Mouse (Mus musculus): Measurements from ENCODE around the gene Rsf1. TPM values are rescaled to one million over a fixed set of nuclear protein-coding genes. Genes with fewer than 3 reads are reported as not detected.

Rsf1 gene
- polyA plus RNA-seq, 1 experiment from 2014 or later, result 17.4 TPM

- no peak overlapping the region for H3K4me3 ChIP-seq (replicated peaks; ENCODE audit: low read length)
- H3K4me1 ChIP-seq (ENCODE audit: control insufficient read depth, insufficient read depth, low read length), result no peaks in the 10 kb centered on the region
- no peak overlapping the region for H3K27ac ChIP-seq (ENCODE audit: low read length)
- no peaks in the 10 kb centered on the region for H3K9me3 ChIP-seq (replicated peaks; ENCODE audit: control insufficient read depth, low read length)
- no peak overlapping the region for H3K4me2 ChIP-seq (ENCODE audit: low read depth, low read length)
- 78% methylated on average over 7 of the region's 7 CpGs for WGBS
- H3K27me3 ChIP-seq (ENCODE audit: control insufficient read depth, insufficient read depth, low read length), result no peaks in the 10 kb centered on the region
- H3K36me3 ChIP-seq (ENCODE audit: control insufficient read depth, insufficient read depth, low read length), result no peaks in the 10 kb centered on the region
- ATAC-seq (ENCODE audit: insufficient read depth, low FRiP score), result no peak
- H3K9ac ChIP-seq (ENCODE audit: low read length), result no peak overlapping the region
Measured at GRCm38 (mm10) chr7:97726080-97726479, 146.4 kb downstream of the Rsf1 start.

- Histone ChIP-seq H3K4me3 (replicated peaks; ENCODE audit: low read length) (no peak overlapping the region), H3K27me3 (ENCODE audit: control insufficient read depth, insufficient read depth, low read length) (no peaks in the 10 kb centered on the region), H3K27ac (ENCODE audit: low read length) (no peak overlapping the region), H3K36me3 (ENCODE audit: control insufficient read depth, insufficient read depth, low read length) (no peaks in the 10 kb centered on the region), H3K9me3 (replicated peaks; ENCODE audit: control insufficient read depth, low read length) (no peaks in the 10 kb centered on the region), H3K4me2 (ENCODE audit: low read depth, low read length) (no peak overlapping the region), H3K4me1 (ENCODE audit: control insufficient read depth, insufficient read depth, low read length) (no peaks in the 10 kb centered on the region), H3K9ac (ENCODE audit: low read length) (no peak overlapping the region)
- no peak for ATAC-seq (ENCODE audit: insufficient read depth, low FRiP score)
- 70% methylated on average over 7 of the region's 7 CpGs for WGBS
Measured at GRCm38 (mm10) chr7:97726778-97727177, 147.1 kb downstream of the Rsf1 start.

DNA sequence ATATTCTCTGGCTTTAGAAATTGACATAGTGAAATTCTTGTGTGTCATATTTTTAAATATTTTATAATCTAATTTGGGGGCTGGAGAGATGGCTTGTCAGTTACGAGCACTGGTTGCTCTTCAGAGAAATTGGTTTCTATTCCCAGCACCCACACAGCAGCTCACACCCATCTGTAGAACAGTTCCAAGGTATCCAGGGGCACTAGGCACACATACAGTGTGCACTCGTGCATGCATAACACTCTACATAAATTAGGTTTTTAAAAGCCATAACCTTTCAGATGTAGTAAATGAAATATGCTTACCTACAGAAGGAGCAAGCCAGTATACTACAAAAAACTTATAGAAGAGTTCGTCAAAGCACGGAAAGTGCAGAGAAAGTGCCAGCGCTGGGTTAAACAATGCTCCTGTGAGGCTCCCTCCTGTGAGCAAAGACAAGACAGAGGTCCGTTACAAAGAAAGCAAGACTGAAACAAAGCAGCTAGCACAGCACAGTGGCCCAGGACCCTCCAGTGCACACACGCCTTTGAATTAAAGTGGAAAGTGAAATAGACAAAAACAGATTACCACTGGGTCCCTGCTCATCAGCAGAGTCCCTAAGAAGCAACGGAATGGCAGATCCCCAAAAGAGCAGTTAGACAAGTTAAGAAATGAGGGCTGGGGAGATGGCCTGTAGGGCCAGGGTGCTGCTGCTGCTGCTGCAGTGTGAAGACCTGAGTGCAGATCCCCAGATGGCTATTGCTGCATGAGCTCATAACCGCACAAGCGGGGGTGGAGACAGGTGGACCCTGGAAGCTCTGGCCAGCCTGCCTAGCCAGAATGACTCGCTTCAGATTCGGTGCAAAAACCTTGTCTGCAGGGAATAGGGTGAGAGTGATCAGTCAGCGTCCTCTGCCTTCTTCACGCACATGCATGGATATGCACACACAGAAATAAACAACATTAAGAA lies 149.3 kb downstream of the Rsf1 start:
- H3K27me3 ChIP-seq (ENCODE audit: control insufficient read depth, insufficient read depth, low read length), result no peaks in the 10 kb centered on the region
- H3K9me3 ChIP-seq (replicated peaks; ENCODE audit: control insufficient read depth, low read length), result no peaks in the 10 kb centered on the region
- ATAC-seq (ENCODE audit: insufficient read depth, low FRiP score), result no peak
- H3K27ac ChIP-seq (ENCODE audit: low read length), result no peak overlapping the region
- H3K9ac ChIP-seq (ENCODE audit: low read length), result no peak overlapping the region
- 67% methylated on average over 14 of the region's 14 CpGs for WGBS
- no peaks in the 10 kb centered on the region for H3K4me1 ChIP-seq (ENCODE audit: control insufficient read depth, insufficient read depth, low read length)
- H3K4me3 ChIP-seq (replicated peaks; ENCODE audit: low read length), result no peak overlapping the region
- H3K4me2 ChIP-seq (ENCODE audit: low read depth, low read length), result no peak overlapping the region
- no peaks in the 10 kb centered on the region for H3K36me3 ChIP-seq (ENCODE audit: control insufficient read depth, insufficient read depth, low read length)

DNA sequence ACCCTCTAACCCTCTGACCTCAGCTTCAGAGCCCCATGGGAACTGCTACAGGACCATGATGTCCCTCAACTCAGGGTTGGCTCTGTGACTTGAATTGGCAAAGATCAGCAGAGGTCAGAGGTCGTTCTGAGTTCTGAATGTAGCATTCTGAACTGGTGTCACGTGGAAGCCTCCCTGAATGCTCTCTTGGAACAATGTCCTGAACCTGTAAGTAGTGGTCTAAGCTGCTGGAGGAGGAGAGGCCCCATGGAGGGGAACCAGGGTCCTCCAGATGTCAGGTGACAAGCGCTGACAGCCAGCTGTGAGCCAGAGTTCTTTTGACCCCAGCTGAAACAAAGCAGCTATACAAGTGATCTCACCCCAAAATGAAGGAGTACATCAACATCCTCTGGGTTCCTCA lies 150.7 kb downstream of the Rsf1 start:
- no peak overlapping the region for H3K27ac ChIP-seq (ENCODE audit: low read length)
- H3K9me3 ChIP-seq (replicated peaks; ENCODE audit: control insufficient read depth, low read length), result no peaks in the 10 kb centered on the region
- H3K4me2 ChIP-seq (ENCODE audit: low read depth, low read length), result no peak overlapping the region
- H3K9ac ChIP-seq (ENCODE audit: low read length), result no peak overlapping the region
- H3K4me1 ChIP-seq (ENCODE audit: control insufficient read depth, insufficient read depth, low read length), result no peaks in the 10 kb centered on the region
- no peaks in the 10 kb centered on the region for H3K36me3 ChIP-seq (ENCODE audit: control insufficient read depth, insufficient read depth, low read length)
- H3K4me3 ChIP-seq (replicated peaks; ENCODE audit: low read length), result no peak overlapping the region
- 63% methylated on average over 3 of the region's 3 CpGs for WGBS
- ATAC-seq (ENCODE audit: insufficient read depth, low FRiP score), result no peak
- H3K27me3 ChIP-seq (ENCODE audit: control insufficient read depth, insufficient read depth, low read length), result no peaks in the 10 kb centered on the region

DNA sequence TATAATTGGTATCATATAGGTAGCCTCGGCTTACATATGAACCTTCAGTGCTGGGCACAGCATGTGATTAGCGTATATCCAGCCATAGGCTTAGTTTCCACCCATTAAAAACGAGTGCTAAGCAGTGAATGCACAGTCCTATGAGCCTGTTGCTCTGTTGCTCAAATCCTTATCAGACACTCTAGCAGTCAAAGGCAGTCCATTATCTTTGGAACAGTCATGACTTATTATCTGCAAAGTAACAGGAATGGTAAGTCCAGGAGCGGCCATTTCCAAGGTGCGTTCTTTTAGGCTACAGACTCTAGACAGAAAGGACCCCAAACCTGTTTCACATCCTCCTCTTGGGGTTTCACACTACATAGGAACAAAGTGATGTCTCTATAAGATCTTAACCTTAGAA lies 153.9 kb downstream of the Rsf1 start:
- Histone ChIP-seq H3K27me3 (ENCODE audit: control insufficient read depth, insufficient read depth, low read length) (no peaks in the 10 kb centered on the region), H3K4me3 (replicated peaks; ENCODE audit: low read length) (no peak overlapping the region)
- 81% methylated on average over 5 of the region's 5 CpGs for WGBS

GRCm38 (mm10) chr7:97735021-97735420 lies 155.3 kb downstream of the Rsf1 start:
- Histone ChIP-seq H3K27ac (ENCODE audit: low read length) (no peak overlapping the region), H3K4me3 (replicated peaks; ENCODE audit: low read length) (no peak overlapping the region), H3K4me2 (ENCODE audit: low read depth, low read length) (no peak overlapping the region), H3K4me1 (ENCODE audit: control insufficient read depth, insufficient read depth, low read length) (peaks cover 11% of the 10 kb centered on the region), H3K36me3 (ENCODE audit: control insufficient read depth, insufficient read depth, low read length) (no peaks in the 10 kb centered on the region), H3K27me3 (ENCODE audit: control insufficient read depth, insufficient read depth, low read length) (no peaks in the 10 kb centered on the region), H3K9me3 (replicated peaks; ENCODE audit: control insufficient read depth, low read length) (no peaks in the 10 kb centered on the region), H3K9ac (ENCODE audit: low read length) (no peak overlapping the region)
- 71% methylated on average over 8 of the region's 8 CpGs for WGBS
- no peak for ATAC-seq (ENCODE audit: insufficient read depth, low FRiP score)

More for the DNA sequence above, 153.9 kb downstream of the Rsf1 start:
- H3K9me3 ChIP-seq (replicated peaks; ENCODE audit: control insufficient read depth, low read length), result no peaks in the 10 kb centered on the region
- no peak for ATAC-seq (ENCODE audit: insufficient read depth, low FRiP score)
- no peak overlapping the region for H3K9ac ChIP-seq (ENCODE audit: low read length)
- no peaks in the 10 kb centered on the region for H3K36me3 ChIP-seq (ENCODE audit: control insufficient read depth, insufficient read depth, low read length)
- peaks cover 11% of the 10 kb centered on the region for H3K4me1 ChIP-seq (ENCODE audit: control insufficient read depth, insufficient read depth, low read length)
- H3K27ac ChIP-seq (ENCODE audit: low read length), result no peak overlapping the region
- H3K4me2 ChIP-seq (ENCODE audit: low read depth, low read length), result no peak overlapping the region

DNA sequence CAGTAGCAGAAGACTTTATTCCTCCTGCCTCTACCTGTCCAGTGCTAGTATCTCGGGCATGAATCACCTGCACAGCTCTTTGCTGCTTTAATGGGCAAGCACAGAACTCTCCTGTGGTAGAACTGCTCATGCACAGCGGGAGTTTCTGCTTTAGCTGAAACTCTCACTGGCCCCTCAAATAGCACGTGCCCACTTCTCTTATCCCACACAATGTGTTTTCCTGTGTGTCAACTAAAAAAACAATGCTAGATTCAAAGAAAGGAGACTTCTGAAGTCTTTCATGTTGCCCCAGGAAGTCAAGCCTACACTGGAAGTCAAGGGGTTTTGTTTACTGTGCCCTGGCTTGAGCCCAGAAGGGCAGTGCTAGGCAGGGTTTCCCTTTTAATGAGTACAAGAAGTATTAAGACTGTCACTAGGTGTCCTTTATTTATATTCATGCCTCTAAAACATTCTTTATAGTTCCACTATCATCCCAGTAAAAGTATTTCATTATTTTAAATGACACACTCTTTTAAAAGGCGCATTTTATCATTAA lies 156.3 kb downstream of the Rsf1 start:
- peaks cover 13% of the 10 kb centered on the region for H3K4me1 ChIP-seq (ENCODE audit: control insufficient read depth, insufficient read depth, low read length)
- H3K4me3 ChIP-seq (replicated peaks; ENCODE audit: low read length), result peak overlapping the region; percentile 12; the same call in 1 of the 2 replicates
- H3K36me3 ChIP-seq (ENCODE audit: control insufficient read depth, insufficient read depth, low read length), result no peaks in the 10 kb centered on the region
- no peak overlapping the region for H3K27ac ChIP-seq (ENCODE audit: low read length)
- H3K9me3 ChIP-seq (replicated peaks; ENCODE audit: control insufficient read depth, low read length), result no peaks in the 10 kb centered on the region
- 53% methylated on average over 4 of the region's 4 CpGs for WGBS
- no peak overlapping the region for H3K4me2 ChIP-seq (ENCODE audit: low read depth, low read length)
- no peak overlapping the region for H3K9ac ChIP-seq (ENCODE audit: low read length)
- no peaks in the 10 kb centered on the region for H3K27me3 ChIP-seq (ENCODE audit: control insufficient read depth, insufficient read depth, low read length)
- ATAC-seq (ENCODE audit: insufficient read depth, low FRiP score), result no peak

DNA sequence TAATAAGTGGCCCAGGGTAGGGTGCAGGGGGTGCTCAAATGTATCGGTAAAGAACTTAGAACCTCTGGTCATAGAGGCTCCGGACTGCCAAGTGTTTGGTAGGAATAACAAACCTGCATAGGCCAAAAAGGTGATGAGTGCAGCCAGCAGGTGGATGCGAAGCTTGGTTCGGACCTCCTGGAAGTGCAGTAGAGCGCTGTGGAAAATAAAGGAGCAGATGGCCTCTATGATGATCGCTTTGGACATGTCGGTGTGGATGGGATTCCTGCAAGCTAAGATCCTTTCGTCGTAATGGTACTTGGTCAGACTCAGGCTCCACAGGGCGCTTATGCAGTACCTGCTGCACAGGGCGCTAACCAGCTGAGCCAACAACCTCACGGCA lies 157.6 kb downstream of the Rsf1 start:
- Histone ChIP-seq H3K36me3 (ENCODE audit: control insufficient read depth, insufficient read depth, low read length) (no peaks in the 10 kb centered on the region), H3K4me3 (replicated peaks; ENCODE audit: low read length) (peak overlapping the region; percentile 70), H3K9me3 (replicated peaks; ENCODE audit: control insufficient read depth, low read length) (no peaks in the 10 kb centered on the region), H3K9ac (ENCODE audit: low read length) (peak overlapping the region; percentile 81), H3K27me3 (ENCODE audit: control insufficient read depth, insufficient read depth, low read length) (no peaks in the 10 kb centered on the region), H3K27ac (ENCODE audit: low read length) (peak overlapping the region; percentile 49; the same call in 1 of the 2 replicates), H3K4me2 (ENCODE audit: low read depth, low read length) (peak overlapping the region; percentile 90), H3K4me1 (ENCODE audit: control insufficient read depth, insufficient read depth, low read length) (peaks cover 15% of the 10 kb centered on the region)
- no peak for ATAC-seq (ENCODE audit: insufficient read depth, low FRiP score)
- WGBS, result 9% methylated on average over 12 of the region's 12 CpGs

DNA sequence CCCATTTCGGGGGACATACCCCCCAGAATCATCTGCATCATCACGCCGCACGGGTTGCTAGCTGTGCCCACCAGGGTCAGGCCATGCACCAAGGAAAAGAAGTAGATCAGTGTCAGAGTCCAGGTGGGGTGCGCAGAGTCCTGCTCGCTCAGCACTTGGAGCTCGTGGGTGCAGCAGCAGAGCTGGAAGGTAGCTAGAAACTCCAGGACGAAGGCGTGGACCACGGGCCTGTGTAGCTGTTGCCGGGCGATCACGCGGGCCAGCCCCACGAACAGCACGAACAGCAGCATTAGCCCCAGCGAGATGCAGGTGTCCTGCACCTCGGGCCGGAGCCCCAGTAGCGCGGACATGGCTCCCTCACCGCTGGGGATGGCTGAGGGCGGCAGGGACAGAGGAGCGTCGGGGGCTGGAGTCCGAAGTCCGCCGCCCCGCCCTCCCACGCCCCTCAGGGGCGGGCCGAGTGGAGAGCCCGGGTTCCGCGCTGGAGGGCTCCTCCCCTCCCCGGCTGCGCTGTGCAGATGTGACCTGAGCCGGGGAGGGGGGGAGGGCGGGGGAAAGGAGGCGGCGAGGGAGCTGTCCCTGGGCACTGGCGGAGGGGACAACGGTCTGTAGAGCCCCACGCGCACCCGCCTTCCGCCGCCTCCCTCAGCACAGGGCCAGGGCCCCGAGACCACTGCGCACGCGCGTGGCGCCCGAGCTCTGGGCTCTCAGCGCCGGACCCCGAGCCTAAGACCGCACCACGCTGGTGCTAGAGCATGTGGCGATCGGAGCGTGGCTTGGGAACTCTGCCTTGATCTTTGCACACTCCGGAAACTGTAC lies 158.2 kb downstream of the Rsf1 start, which contains the start of gene Aqp11:
Gene Aqp11 (minus strand): TSS at position 652 of the 819 bp plus-strand sequence.
- no peaks in the 10 kb centered on the region for H3K9me3 ChIP-seq (replicated peaks; ENCODE audit: control insufficient read depth, low read length)
- H3K9ac ChIP-seq (ENCODE audit: low read length), result peak within 1 kb of the TSS; percentile 81
- H3K27me3 ChIP-seq (ENCODE audit: control insufficient read depth, insufficient read depth, low read length), result no peaks in the 10 kb centered on the region
- WGBS, result under 1% methylated on average over 58 of the region's 64 CpGs
- H3K36me3 ChIP-seq (ENCODE audit: control insufficient read depth, insufficient read depth, low read length), result no peaks in the 10 kb centered on the region
- peak; percentile 96 for ATAC-seq (ENCODE audit: insufficient read depth, low FRiP score)
- H3K4me1 ChIP-seq (ENCODE audit: control insufficient read depth, insufficient read depth, low read length), result peaks cover 15% of the 10 kb centered on the region
- H3K4me2 ChIP-seq (ENCODE audit: low read depth, low read length), result peak within 1 kb of the TSS; percentile 90
- H3K27ac ChIP-seq (ENCODE audit: low read length), result peak within 1 kb of the TSS; percentile 49
- peak within 1 kb of the TSS; percentile 70 for H3K4me3 ChIP-seq (replicated peaks; ENCODE audit: low read length)

All from stomach, embryonic 16.5 days (tissue).